Mouse (Mus musculus): ENCODE data around the gene Dmbt1. TPM values are rescaled to one million over a fixed set of nuclear protein-coding genes. Genes with fewer than 3 reads are reported as not detected.

The Dmbt1 gene
- polyA plus RNA-seq (2017; shearing (Covaris generic)) = 0.06 TPM

DNA sequence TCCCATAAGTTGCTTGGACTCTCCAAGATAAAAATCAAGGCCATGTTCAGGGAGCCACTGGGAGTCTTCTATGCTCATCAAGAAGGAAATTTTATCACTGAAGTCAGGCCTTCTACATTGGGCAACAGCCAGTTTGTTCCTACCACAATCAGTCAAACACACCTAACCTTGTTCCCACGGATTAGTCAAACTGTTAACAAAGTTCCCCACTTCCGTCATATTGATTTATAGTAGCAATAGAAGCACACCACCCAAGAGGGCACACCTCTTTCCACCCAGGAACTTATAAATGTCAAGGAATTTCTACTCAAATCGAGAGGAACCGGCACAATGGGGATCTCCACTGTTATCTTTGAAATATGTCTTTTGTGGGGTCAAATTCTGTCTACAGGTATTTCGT, at the start of gene Dmbt1:
Gene Dmbt1 (plus strand): TSS at position 299 of the 400 bp plus-strand sequence.

DNA sequence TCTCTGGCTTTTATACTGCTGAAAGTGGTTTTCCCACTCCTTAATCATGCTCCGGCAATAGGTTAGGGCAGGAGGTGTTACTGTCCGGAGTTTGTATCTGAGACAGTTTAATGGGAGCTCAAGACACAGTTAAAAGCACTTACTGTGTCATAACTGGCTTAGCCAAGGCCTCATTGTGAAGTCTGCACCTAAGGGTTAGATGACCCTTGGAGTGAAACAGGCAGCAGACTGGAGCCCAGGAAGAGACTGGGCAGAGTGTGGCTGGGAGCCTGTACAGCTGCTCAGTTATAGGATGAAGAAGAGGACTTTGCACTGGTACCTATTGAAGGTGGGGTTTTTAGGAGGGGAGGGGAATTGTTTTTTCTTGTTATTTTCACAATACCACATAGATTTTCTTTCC, 114.4 kb downstream of the Dmbt1 start, which contains the start of gene 4933402N03Rik:
Gene 4933402N03Rik (minus strand): TSS at position 101 of the 400 bp plus-strand sequence.

Other genes starting within 250 kb of the Dmbt1 start
- 43.8 TPM for gene Plekha1, start 166.3 kb upstream of the Dmbt1 start, polyA plus RNA-seq (2017; shearing (Covaris generic))
- not detected for gene Htra1, start 95.9 kb upstream of the Dmbt1 start, polyA plus RNA-seq (2017; shearing (Covaris generic))
- not detected for gene 4933402N03Rik, start 114.3 kb downstream of the Dmbt1 start, polyA plus RNA-seq (2017; shearing (Covaris generic))
- gene 5430419D17Rik, start 142.3 kb downstream of the Dmbt1 start, polyA plus RNA-seq (2017; shearing (Covaris generic)) = not detected